Mouse (Mus musculus) frontal cortex, adult 2 months (tissue): Measurements from ENCODE around the gene Gltp. TPM values are rescaled to one million over a fixed set of nuclear protein-coding genes. Genes with fewer than 3 reads are reported as not detected.

Source experiments
- DNase-seq, 2 experiments: peaks; one replicate each; pipeline ENCODE4 v3.0.0; 2022; ENCODE audit warnings: low spot score in 1 of 2; ENCODE audit errors: extremely low spot score in 1 of 2
- polyA plus RNA-seq: library from polyadenylated mRNA; depleted of rRNA; stranded (reverse); fragments of >200 nt; gene quantifications from 2 replicates; pipeline ENCODE4 v1.2.3, GENCODE M21; 2012

Gltp gene
- polyA plus RNA-seq, 1 experiment = 51.5 TPM

- no peak for DNase-seq
These were observed 26.6 kb downstream of the Gltp start for GRCm38 (mm10) chr5:114664139-114664538.

- no peak for DNase-seq
These were observed 29.8 kb downstream of the Gltp start for GRCm38 (mm10) chr5:114661029-114661428.

GRCm38 (mm10) chr5:114658255-114658654 lies 32.5 kb downstream of the Gltp start, which contains the start of gene Trpv4:
TSS of gene Trpv4 (minus strand) at chr5:114658421.
- no peak for DNase-seq

- no peak for DNase-seq
These were observed 33.4 kb downstream of the Gltp start for GRCm38 (mm10) chr5:114657426-114657825.

- DNase-seq = no peak
These were observed 34.5 kb downstream of the Gltp start for GRCm38 (mm10) chr5:114656305-114656704.

GRCm38 (mm10) chr5:114655721-114656120 lies 35.1 kb downstream of the Gltp start:
- no peak for DNase-seq

GRCm38 (mm10) chr5:114653656-114654437 lies 36.9 kb downstream of the Gltp start:
- no peak for DNase-seq

GRCm38 (mm10) chr5:114651449-114651848 lies 39.3 kb downstream of the Gltp start:
- no peak for DNase-seq

- no peak for DNase-seq
These were observed 39.8 kb downstream of the Gltp start for GRCm38 (mm10) chr5:114651002-114651401.

- DNase-seq = no peak
These were observed 42.0 kb downstream of the Gltp start for GRCm38 (mm10) chr5:114648728-114649311.

GRCm38 (mm10) chr5:114647211-114647974 lies 43.4 kb downstream of the Gltp start:
- no peak for DNase-seq

- no peak for DNase-seq
These were observed 44.9 kb downstream of the Gltp start for GRCm38 (mm10) chr5:114645916-114646315.

- DNase-seq = no peak
These were observed 45.9 kb downstream of the Gltp start for GRCm38 (mm10) chr5:114644918-114645317.

GRCm38 (mm10) chr5:114640809-114641208 lies 50.0 kb downstream of the Gltp start:
- no peak for DNase-seq

- DNase-seq = no peak
These were observed 51.2 kb downstream of the Gltp start for GRCm38 (mm10) chr5:114639645-114639957.

GRCm38 (mm10) chr5:114638769-114639644 lies 51.8 kb downstream of the Gltp start:
- DNase-seq = peak; percentile 56 to 92

- DNase-seq = no peak
These were observed 54.7 kb downstream of the Gltp start for GRCm38 (mm10) chr5:114636091-114636490.

- no peak for DNase-seq
These were observed 59.4 kb downstream of the Gltp start for GRCm38 (mm10) chr5:114631336-114631735.

- peak in 1 of 2 experiments; percentile 74 for DNase-seq
These were observed 65.2 kb downstream of the Gltp start for GRCm38 (mm10) chr5:114625590-114625989.

- no peak for DNase-seq
These were observed 70.5 kb downstream of the Gltp start for GRCm38 (mm10) chr5:114620305-114620704.
